Mouse (Mus musculus) WW6 (cell line): ENCODE data around the gene Xk.
"Not testable (repeated sequence)": the region's sequence is repeated elsewhere in the genome, so short reads cannot be mapped to it uniquely, and the experiment has no call there.

Experiments
- DNase-seq: peaks from one replicate; pipeline ENCODE4 v3.0.0-alpha.2; 2013; ENCODE audit warnings: low read depth, low spot score

Gene Xk

DNA sequence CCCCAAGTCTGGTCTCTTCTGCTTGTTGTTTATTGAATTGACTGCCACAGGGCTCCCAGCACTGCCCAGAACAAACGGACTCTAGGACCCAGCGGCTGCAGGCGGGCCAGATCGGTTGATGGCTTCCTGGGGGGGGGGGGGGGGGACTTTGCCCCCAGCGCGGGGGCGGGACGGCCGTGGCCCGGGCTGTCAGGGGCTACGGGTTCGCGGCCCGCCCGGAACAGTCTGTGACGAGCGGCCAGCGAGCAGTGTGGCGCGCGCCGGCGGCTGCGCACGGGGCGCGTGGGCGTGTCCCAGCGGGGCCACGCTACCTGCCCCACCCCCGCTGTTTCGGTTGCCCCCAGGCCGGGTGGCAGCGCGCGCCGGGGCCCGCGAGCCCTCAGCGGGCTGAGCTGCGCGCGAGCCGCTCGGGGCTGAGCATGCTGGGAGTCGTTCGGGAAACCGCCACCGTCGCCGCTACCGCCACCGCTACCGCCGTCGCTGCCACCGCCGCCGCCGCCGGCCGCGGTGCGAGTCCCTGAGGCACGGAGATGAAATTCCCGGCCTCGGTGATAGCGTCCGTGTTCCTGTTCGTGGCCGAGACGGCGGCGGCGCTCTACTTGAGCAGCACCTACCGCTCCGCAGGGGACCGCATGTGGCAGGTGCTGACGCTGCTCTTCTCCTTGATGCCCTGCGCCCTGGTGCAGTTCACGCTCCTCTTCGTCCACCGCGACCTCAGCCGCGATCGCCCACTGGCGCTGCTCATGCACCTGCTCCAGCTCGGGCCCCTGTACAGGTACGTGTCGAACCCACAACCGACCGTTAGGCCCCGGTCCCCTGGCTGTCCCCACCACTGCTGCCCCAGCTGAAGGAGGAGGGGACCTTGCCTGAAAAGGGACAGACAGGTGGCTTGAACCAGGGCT, at the start of gene Xk:
TSS of gene Xk (plus strand) at position 297 of the 902 bp plus-strand sequence.
- DNase-seq, result no peak

- no peak for DNase-seq
These were observed 45.5 kb upstream of the Xk start for GRCm38 (mm10) chrX:9227105-9227504.

DNA sequence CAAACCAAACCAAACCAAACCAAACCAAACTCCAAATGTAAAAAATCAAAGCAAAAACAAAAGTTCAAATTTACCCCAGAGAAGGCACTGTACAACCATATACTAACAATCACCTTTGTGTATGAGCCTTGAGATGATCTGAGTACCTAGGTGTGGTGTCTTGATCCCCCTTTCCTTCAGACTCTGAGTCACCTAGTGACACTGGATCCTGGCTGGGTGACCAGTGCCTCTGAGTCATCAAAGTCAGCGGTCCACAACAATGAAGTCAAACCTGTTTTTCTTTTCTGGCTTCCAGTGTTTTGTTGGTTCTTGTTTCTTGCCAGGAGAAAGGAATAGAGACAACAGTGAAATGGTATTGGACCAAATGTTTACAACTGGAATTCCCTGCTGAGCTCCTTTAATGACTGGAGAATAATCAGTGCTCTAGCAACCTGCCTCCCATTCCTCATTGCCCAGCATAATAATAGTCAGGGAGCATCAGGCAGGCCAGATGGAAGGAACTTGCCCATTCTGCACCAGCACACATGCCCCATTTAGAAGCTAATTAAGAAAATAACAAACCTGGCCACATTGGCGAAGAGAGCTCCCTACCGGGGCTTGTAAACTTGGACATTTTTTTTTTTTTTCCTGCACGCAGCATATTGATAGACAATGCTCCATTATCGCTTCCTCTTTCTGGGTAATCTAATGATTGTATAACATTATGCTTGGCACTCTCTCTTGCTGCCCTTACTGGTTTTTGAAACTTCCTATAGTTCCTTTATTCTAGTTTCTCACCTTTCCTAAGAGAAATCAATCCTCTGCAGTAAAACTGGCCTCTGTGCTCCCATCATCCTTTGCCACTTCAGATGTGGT, 31.6 kb upstream of the Xk start:
- no peak for DNase-seq

DNA sequence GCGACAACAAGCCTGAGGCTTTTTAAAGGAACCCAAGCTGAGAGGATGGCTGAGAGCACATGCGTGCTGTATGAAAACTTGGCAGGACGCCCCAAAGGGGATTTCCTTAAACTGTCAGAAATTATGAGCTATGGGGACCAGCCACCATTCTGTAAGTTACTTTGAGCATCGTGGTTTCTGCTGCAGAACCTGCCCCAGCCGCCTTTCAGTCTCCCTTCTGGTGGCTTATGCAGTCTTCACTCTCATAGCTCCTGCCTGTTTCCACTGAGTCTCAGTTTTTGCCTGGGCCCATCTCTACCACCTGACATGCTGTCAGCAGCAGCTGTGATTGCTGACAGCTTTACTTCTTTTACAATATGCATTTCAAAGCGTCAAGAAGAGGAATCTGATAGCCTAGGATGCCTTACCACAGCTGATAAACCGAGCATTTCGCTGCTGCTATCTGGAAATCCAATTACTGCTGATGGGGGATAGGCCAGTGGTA, 29.1 kb upstream of the Xk start:
- DNase-seq, result no peak

DNA sequence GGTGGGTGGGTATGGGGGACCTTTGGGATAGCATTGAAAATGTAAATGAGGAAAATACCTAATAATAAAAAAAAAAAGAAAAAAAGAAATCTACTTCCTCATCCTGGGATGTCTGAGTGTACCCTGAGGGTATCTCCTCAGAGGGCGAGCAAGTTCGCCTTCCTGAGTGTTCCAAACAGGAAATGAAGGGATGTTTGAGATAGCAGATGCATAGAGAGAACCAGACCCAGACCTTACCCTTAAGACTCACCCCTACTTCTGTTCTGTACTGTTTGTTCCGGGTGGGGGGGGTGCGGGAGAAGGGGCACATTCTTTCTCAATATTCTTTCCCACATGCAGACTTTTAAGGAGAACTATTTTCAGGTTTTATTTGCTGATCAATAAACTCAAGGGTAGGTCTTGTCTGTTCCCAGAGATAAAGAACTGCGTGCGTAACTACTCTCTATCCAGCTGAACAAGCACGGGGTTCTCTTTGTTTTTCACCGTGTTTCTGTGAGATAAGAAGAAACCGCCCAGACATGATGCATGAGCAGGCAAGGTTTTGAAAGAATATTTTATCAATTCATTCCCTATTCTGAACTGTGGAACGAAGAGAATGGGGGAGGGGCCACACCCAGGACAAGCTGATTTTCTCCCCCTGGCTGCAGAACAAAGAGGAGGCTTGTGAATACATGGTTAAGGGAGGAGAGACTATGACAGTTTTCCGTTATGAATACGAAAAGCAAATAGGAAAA, 27.8 kb upstream of the Xk start:
- DNase-seq, result no peak

DNA sequence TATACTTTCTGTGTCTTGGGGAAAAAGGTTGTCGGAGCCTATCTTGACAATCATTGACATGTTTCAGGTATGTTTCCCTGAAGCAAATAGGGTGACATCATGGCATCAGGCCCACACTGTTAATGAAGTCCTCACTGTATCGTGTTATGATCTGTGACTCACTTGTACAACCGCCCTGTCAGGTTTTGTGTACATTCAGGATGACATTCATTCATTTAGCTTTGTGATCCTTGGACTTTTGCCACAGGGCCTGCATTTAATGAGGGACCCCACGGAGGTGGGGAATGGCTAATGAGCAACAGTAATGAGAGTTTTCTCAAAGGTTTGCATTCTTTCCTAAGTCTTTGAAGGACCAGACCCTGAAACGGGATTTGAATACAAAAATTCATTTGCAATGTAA, 23.6 kb upstream of the Xk start:
- no peak for DNase-seq

DNA sequence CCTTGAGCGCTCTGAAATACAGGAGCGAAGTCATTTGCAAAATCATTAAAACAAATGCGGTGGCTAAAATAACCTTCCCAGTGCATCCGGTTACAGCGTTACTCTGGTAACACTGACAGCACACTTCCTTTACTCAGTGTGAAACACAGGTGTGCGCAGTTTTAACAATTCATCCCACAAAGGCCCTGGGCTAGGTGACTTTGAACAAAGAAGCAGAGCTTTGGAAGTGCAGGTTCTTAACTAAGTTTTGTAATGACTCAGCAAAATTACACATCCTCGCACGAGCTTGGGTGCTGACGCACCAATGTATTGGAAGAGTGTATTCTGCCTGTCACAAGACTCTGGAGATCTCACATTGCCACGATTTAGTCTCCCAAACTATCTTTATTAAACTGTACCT, 18.6 kb upstream of the Xk start:
- DNase-seq, result no peak

GRCm38 (mm10) chrX:9254901-9255300, 17.7 kb upstream of the Xk start:
- no peak for DNase-seq

DNA sequence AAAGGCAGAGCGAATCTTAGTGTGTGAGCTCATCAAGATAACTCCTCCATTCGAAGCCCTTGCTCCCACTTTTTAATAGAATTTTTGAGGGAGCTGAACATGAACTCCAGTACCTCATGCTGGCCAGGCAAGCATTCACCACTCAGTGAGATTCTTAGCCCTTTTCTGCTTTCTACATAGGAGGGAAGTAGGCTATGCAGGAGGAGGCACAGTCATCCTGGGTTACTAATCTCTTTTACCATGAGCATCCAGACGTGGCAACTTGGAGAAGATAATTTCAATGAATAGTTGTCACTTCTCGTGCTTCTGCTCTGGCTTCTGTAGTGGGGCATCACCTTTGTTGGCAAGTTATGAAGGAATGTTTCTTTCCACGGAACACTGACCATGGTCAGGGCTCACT, 15.8 kb upstream of the Xk start, which contains the start of gene Gm14862:
TSS of gene Gm14862 (minus strand) at position 134 of the 400 bp plus-strand sequence.
- no peak for DNase-seq

DNA sequence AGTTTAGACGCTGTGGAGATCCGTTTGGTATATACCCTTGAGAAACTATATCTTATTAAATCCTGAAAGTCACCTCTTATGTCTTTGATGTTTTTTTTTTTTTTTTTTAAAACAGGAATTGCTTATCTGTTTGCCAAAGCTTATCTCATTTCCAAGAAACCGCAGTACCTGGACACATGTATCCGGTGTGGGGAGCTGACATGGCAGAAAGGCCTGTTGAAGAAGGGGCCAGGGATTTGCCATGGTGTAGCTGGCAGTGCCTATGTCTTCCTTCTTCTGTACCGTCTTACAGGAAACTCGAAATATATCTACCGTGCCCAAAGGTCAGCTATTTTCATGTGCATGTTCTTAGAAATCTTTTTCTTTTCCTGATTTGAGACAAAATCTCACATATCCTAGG, 14.7 kb upstream of the Xk start:
- no peak for DNase-seq

- no peak for DNase-seq
These were observed 13.3 kb upstream of the Xk start for GRCm38 (mm10) chrX:9259267-9259666.

DNA sequence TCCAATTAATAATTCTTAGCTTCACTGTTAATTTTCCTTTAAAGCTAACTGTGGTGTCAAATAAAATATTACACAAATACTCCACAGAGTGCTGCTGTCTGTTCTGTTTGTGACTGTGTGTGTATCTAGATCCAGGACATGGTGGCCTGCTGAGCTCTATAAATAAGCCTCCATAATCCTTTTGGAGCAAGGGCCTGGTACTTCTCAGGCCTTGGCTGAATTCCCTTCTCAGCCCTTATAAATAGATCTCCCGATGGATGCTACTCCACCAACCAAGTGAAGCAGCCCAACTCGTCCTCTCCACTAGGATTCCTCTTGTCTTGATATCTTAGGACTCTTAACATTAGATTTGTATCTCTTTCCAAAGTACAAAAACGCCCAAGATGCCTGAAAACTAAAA, 1.4 kb upstream of the Xk start:
- no peak for DNase-seq

DNA sequence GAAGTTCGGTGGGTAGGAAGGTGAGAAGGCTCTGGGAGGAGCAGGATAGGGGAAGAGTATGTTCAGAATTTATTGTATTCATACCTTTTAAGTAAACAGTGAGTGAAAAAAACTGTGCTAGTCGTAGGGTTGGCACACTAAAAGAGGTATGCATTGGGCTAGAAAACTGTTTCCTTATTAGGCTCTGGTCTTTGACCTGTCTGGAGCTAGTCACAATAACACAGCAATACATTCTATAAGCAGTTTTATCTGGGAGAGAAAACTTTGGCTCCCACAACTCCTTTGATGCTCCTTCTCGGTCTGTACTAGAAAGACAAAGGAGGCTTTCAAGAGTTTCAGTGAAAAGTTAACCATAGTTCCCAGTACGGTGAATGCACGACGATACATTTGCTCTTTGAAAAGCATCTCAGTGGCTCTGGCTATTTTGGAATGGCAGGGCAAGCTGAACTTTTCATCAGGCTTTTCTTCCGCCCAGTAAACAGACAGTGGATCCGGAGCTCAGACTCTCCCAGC, 553 bp upstream of the Xk start:
- no peak for DNase-seq

- no peak for DNase-seq
These were observed 934 bp downstream of the Xk start for GRCm38 (mm10) chrX:9273377-9274002.

- no peak for DNase-seq
These were observed 1.8 kb downstream of the Xk start for GRCm38 (mm10) chrX:9274321-9274720.

DNA sequence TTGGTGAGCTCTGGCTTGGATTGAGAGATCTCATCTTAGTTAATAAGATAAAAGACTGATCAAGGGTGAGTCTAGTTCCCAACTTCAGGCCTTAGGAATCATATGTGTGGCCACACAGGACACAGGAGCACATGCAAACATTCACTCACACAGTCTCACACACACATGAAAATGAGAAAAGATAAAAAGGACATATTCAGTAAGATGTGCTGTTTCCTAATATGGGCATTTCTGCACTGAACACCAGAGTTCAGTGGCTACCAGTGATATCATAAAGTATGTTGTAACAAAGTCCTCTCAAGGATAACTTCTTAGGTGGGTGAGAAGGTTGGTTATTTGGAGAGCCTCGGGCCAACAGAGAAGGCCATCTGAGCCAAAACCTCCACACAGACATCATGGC, 10.9 kb downstream of the Xk start, which contains the start of gene H2al1m:
TSS of gene H2al1m (plus strand) at position 301 of the 400 bp plus-strand sequence.
- not testable (repeated sequence) for DNase-seq

DNA sequence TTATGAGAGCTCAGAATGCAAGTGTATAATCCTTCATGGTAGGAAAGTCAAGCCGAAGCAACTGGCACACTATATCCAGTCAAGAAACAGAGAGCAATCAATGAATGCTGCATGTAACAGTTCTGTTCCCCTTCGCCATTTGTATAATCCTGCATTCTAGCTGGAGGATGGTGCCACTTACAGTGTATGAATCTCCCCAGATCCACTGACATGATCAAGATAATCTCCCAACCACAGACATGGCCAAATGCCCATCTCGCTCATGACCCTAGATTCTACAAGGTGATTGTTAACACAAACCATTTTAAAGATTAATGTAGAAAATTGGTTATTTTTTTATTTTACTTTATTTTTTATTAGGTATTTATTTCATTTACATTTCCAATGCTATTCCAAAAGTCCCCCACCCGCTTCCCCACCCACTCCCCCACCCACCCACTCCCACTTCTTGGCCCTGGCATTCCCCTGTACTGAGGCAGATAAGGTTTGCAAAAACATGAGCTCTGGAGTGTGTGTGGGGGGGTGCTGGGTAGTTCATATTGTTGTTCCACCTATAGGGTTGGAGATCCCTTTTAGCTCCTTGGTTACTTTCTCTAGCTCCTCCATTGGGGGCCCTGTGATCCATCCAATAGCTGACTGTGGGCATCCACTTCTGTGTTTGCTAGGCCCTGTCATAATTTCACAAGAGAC, 20.7 kb downstream of the Xk start:
- not testable (repeated sequence) for DNase-seq

DNA sequence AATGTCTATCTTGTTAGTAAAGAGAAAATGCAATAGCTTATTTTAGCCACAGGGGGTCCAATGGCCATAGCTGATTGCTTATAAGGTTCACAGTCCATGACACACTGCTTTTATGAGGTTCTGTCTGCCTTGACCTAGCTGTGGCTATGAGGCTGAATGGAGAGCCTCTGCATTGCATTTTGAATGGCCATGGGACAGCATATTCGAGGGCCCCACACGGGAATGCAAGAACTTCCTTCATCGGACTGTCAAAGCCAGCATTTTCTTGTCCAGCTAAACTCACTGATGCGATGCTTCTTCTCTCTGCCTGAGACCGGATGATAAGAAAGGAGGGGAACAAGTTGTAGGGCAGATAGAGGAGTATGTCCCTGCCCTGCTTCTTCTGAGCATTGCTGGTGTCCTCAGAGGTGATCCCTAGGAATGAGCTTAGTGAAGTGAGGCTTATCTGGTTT, 25.9 kb downstream of the Xk start:
- DNase-seq, result no peak

- no peak for DNase-seq
These were observed 30.2 kb downstream of the Xk start for GRCm38 (mm10) chrX:9302791-9303190.

DNA sequence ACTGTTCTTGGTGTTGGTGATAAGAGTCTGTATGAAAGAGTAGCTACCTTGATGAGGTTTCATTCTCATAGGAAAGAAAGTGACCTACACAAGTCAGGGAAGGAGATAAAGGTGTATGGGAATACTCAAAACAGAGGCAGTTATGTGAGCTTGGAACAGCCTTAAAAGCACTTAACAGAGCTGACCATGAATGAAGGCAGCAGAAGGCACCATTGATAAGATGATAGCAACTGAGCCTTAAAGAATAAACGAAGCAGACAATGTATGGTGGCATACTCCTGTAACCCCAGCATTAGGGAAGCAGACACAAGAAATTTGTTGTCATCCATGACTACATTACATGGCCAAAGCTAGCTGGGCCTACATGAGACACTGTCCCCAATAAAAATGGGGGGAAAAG, 30.9 kb downstream of the Xk start:
- DNase-seq, result no peak
